Mouse (Mus musculus) retina, postnatal 1 day (tissue): ENCODE data around the gene Gucy2e.

Experiments used
- DNase-seq: peaks from one replicate; pipeline ENCODE4 v3.0.0-alpha.2; 2012

Gene Gucy2e

DNA sequence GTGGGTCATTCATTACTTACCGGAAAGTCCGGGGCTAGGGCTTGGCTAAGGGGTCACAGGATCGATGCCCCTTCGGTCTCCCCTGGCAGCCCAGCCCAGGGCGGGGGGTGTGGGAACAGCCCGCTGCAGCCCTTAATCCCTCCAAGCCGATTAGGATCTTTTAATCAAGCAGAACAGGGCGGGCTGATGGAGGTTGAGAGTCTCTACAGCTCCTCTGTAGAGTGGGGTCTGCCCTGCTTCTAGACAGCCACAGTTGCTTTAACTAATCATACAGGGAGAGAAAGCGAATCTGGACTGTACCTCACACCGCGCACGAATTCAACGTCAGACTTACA, at the start of gene Gucy2e:
Gene Gucy2e, minus strand, starts transcription at position 111 of the 335 bp plus-strand sequence.
- DNase-seq: peak; percentile 85

- DNase-seq: no peak
Observed at GRCm38 (mm10) chr11:69277267-69277666, 40.4 kb upstream of the Gucy2e start.

- DNase-seq: no peak
Observed at GRCm38 (mm10) chr11:69276081-69276480, 39.2 kb upstream of the Gucy2e start.

DNA sequence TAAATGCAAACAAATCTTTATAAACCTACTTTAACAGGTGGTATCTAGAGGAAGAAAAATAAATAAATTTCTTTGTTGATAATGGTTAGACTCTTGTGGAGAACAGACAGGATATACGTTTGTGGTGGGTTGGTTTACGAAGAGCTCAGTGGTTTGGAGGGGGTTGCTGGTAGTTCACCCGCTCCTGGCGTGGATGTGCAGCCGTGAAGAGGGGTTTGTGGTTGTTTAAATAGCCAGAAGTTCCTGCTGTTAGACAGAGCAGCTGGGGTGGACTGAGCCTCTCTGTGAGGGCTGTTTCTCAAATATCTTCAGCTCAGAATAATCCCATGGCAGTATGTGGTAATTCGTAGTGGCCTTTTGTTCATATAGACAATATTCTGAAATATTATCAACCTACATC, 38.8 kb upstream of the Gucy2e start:
- no peak for DNase-seq

GRCm38 (mm10) chr11:69272122-69272740, 35.4 kb upstream of the Gucy2e start:
- DNase-seq: peak; percentile 85

DNA sequence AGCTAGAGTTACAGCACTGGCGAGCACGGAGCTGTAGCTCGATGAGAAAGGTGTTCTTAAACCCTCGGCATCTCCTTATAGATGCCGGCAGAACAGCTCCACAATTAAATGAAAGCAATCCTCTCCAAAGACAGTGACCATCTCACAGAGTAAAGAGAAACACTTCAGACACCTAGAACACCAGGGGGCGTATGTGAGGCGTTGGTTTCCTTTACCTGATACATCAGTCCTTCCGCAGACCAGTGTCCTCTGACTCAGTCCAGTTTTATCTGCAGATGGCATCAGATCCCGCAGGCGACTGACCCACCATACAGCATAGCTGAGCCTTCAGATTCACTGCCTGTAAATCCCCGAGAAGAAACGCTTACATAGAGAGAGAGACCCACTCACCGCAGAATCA, 32.7 kb upstream of the Gucy2e start:
- peak; percentile 85 for DNase-seq

DNA sequence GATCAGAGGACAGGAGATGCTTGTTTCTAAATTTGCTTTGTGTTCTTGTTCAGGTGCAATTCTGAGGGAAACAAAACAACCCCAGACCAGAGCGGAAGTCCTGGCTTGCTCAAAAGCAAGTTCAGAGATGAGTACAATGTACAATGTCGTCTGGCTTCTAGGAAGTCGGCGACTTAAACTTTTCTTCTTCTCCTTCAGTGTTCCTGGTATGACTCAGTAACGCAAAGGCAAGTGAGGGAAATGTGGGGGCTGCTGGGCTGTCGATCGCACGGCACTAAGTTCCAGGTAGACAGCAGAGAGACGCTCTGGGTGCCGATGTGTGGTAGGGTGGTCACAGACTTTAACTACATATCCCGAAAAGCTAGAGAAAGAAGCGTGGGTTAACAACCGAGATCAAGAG, 31.3 kb upstream of the Gucy2e start:
- no peak for DNase-seq

GRCm38 (mm10) chr11:69267341-69267740, 30.5 kb upstream of the Gucy2e start:
- peak; percentile 76 for DNase-seq

GRCm38 (mm10) chr11:69266253-69266652, 29.4 kb upstream of the Gucy2e start:
- peak; percentile 70 for DNase-seq

GRCm38 (mm10) chr11:69265410-69265809, 28.6 kb upstream of the Gucy2e start:
- peak; percentile 16 for DNase-seq

DNA sequence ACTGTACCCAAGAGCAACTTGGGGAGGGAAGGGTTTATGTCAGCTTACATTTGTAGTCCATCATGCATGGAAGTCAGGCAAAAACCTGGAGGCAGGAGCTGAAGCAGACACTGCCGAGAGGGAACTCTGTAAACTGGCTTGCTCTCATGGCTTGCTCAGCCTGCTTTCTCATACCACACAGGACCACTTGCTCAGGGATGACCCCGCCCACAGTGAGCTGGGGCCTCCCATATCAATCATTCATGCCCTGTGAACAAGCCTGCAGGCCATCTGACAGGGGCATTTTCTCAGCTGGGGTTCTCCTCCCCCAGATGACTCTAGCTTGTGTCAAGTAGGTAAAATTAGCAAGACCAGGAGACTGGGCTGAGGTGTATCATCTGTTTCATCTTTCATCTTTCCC, 27.4 kb upstream of the Gucy2e start:
- DNase-seq: no peak

DNA sequence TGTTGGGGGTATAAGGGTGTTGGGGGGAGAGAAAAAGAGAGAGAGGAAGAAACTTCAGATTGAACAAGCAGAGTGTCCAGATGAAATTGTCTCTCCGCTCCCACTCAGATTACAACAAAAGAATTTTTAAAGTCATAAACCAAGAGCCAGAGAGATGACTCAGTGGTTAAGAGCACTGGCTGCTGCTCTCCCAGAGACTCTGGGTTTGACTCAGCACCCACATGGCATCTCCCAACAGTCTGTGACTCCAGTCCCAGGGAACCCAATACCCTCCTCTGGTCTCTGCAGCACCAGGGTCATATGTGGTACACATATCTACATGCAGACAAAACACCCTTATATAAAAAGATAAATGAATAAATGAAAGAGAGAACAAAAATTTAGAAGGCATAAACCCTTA, 23.3 kb upstream of the Gucy2e start:
- no peak for DNase-seq

- DNase-seq: peak; percentile 73
Observed at GRCm38 (mm10) chr11:69258287-69258686, 21.5 kb upstream of the Gucy2e start.

DNA sequence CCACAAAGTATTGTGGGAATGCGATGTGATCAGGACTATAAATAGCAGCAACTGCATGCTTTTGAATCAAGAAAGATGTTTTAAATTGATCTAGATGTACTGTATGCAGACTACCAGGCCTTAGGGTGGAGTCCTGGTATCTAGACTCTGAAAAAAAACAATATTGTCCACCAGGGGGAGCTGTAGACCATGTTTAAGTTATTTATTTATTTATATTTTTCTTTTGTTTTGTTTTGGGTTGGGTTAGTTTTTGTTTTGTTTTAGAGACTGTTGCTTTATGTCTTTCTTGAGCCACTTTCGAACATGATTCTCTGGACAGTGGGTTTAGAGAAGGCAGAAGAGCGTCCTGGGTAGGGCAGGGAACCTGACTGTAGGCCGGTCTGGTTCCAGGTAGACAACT, 21.0 kb upstream of the Gucy2e start:
- DNase-seq: peak; percentile 77

GRCm38 (mm10) chr11:69257072-69257471, 20.2 kb upstream of the Gucy2e start:
- no peak for DNase-seq

DNA sequence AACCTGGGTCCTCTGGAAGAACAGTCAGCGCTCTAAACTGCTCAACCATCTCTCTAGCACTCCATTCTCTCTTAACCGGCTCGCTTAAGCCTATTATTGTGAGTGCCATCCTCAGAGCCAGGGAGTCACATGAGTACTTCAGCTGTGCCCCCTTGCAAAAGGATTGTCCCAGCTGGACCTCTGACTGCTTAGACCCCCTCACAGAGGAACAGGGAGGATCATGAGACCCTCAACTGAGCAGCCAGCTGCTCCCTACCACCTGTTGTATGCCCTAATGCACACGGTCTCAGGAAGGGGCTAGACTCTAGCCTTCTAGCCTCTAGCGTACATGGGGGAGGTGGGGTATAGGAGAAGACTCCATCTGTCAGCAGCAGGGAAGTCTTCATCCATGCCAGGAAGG, 18.0 kb upstream of the Gucy2e start:
- peak; percentile 70 for DNase-seq

- DNase-seq: peak; percentile 14
Observed at GRCm38 (mm10) chr11:69253131-69253530, 16.3 kb upstream of the Gucy2e start.

DNA sequence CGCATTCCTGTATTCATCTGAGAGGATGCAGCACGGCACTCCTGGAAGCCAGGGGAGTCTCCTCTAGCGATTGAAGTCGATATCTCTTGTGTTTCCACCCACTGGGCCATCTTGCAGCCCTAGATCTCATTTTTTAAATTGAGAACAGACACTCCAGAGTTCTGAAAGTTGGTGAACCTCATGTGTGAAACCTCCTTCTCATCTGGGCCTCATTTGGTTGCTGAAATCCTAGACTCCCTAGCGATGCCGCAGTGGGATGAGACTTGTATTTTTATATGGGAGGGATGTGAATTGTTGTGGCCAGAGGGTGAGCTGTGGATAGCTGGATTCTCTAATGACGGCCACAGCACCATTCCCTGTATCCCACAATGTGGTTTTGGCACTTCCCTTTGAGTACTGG, 15.1 kb upstream of the Gucy2e start:
- DNase-seq: no peak

DNA sequence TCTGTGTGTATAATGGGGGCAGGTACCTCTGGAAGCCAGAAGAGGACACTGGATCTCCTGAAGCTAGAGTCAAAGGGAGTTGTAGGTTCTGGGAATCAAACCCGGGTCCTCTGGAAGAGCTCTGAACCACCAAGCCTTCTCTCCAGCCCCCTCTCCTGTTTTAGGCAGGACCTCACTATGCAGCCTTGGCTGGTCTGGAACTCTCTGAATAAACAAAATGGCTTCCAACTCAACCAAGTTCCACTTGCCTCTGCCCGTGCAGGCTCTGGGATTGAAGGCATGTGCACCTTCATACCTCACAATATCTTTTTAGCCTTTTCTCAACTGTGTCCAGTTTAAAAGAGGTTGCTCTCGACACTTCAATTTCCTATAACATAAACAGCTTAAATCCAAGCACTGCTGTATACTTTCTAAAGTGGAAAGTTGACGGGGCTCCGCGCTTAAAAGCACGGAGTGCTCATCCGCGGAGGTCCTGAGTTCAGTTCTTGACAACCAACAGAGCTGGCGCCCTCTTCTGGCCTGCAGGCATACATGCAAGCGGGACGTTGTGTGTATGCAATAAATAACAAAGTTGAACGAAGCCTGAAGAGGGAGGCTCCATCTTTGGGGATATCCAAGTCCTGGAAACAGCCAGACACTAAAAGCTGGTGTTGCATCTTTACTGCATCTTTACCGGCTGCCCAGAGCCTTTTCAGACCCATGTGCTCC, 14.5 kb upstream of the Gucy2e start:
- DNase-seq: no peak

- DNase-seq: no peak
Observed at GRCm38 (mm10) chr11:69250106-69250505, 13.3 kb upstream of the Gucy2e start.

GRCm38 (mm10) chr11:69249131-69249530, 12.3 kb upstream of the Gucy2e start:
- no peak for DNase-seq

- DNase-seq: no peak
Observed at GRCm38 (mm10) chr11:69245643-69246042, 8.8 kb upstream of the Gucy2e start.

DNA sequence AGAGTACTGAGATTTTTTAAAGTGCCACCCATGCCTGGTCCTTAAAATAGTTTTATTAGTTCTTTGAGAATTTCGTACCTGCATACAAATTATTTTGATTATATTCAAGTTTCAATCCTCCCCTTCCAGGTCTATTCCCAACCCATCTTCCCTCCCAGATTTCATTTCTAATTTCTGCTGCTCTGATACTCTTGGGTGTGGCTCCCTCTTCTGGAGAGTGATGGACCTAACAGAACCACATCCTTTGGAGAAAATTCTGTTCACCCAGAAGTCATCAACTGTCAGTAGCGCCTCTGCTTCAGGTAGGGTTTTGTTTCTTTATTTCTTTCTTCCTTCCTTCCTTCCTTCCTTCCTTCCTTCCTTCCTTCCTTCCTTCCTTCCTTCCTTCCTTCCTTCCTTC, 8.1 kb upstream of the Gucy2e start:
- DNase-seq: peak; percentile 77

- no peak for DNase-seq
Observed at GRCm38 (mm10) chr11:69236061-69236925, 543 bp downstream of the Gucy2e start.
